Mouse (Mus musculus) cerebellum, adult (tissue): Measurements from ENCODE around the gene Olfr781.
"Not testable (repeated sequence)": the region's sequence is repeated elsewhere in the genome, so short reads cannot be mapped to it uniquely, and the experiment has no call there.

Experiments
- ATAC-seq: cut with Nextera tagmentation; 2 replicates; pipeline ENCODE4 v1.9.2; 2017; ENCODE audit warnings: mild to moderate bottlenecking, moderate library complexity, mixed read lengths; ENCODE audit not compliant: insufficient number of reproducible peaks, low FRiP score, low TSS enrichment

Olfr781 gene

DNA sequence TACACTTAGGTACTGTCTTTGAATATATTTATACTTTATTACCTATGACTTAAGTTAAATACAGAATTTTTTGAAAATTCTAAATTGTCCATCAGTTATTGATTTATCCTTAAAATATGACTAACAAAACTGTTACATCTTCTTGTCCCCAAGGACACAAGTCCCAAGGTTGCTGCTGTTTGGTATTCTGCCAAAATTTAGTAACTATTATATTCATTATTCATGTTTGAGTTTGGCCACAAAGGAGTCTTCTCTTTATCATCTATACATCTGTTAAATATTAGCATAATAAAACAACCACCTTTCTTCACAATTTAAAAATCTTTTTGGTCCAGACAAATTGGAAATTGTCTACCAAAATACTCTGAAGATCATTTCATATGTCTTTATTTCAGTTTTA is at the start of gene Olfr781:
Gene Olfr781 (plus strand): TSS at position 301 of the 400 bp plus-strand sequence.
- ATAC-seq = no peak

DNA sequence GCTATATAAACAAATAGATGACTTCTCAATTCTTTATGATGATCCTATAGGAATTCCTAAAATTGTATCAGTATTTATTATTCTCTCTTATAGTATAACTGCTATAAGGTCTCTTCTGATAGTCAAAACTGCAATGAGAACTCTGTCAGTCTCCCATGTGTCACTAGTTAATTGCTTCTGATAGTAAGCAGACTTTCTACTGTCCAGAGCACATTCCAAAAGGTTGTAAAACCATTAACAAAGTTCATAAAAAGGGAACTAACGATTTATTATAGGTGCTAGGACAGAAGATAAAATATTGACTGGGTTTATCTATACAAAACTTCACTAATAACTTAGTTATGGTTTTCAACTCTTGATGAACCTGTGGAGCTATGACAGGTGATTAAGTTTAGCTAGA is 15.7 kb upstream of the Olfr781 start:
- ATAC-seq = not testable (repeated sequence)

DNA sequence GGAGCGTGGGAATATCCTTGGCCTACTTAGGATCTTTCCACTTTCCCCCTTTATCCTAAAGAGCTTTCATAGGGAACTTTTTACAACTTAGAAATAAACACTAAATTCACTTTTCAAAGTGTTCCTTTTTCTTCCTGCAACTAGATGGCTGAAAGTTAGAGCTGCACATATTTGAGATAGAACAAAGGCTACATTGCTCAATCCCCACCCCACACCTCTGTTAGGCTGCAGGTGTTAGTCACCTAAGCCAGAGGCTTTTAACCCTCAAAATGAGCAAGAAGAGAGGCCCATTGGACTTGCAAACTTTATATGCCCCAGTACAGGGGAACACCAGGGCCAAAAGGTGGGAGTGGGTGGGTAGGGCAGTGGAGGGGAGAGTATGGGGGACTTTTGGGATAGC is 15.1 kb upstream of the Olfr781 start:
- ATAC-seq = not testable (repeated sequence)

DNA sequence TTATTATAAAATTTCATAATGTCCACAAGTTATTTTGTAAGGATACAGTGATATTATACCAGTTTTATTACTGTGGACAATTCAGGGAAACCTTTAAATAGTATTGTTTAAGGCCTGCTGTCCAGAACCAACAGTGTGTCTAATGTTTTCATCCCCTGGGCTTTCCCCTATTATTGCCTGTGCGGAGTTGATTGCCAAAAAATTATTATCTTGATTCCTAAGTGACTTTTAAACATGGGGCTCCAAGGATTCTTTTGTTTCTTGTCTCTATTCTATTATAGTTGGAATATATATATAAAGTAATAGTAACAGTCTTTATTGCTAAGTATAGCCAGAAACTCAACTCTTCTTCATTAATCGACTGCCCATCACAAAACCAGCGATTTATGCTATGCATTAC is 10.8 kb upstream of the Olfr781 start, which contains the start of gene Olfr780:
Gene Olfr780 (plus strand): TSS at position 301 of the 400 bp plus-strand sequence.
- no peak for ATAC-seq

DNA sequence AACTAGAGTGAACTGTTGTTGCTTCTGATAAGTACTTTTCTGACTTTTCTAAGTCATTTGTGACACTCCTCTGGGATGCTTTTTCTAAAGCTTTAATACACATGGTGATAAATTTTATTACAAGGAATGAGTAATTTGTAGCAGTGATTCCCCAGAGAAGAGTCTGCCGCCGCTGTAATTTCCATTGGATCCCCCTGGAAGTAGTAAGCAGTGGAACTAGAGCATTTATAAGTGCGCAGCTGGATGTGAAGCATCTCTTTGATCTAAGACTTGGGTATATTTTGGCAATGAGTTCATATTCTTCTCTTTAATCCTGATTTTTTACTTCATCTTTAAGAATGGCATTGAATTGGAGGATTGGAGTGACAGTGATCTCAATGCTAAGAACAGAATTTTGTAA is 19.9 kb downstream of the Olfr781 start, which contains the start of gene Olfr782:
Gene Olfr782 (plus strand): TSS at position 301 of the 400 bp plus-strand sequence.
- ATAC-seq = no peak

DNA sequence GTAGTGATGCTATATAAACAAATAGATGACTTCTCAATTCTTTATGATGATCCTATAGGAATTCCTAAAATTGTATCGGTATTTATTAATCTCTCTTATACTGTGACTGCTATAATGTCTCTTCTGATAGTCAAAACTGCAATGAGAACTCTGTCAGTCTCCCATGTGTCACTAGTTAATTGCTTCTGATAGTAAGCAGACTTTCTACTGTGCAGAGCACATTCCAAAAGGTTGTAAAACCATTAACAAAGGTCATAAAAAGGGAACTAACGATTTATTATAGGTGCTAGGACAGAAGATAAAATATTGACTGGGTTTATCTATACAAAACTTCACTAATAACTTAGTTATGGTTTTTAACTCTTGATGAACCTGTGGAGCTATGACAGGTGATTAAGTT is 23.8 kb downstream of the Olfr781 start:
- not testable (repeated sequence) for ATAC-seq

DNA sequence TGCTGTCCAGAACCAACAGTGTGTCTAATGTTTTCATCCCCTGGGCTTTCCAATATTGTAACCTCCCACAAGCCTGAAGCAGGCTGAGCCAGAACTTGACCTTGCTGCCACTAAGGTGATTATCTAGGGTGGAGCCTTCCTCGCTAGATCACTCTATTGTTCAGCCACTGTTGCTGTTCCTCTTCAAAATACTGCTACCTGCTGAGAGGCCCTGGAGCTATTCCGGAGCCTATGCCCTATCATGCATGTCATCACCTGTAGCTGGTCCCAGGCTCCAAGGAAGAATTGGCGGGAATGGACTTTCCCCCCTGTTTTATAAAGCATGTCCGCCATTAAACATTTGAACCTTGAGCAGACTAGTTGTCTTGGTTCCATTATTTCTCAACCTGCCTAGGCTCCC is 27.8 kb downstream of the Olfr781 start:
- not testable (repeated sequence) for ATAC-seq

DNA sequence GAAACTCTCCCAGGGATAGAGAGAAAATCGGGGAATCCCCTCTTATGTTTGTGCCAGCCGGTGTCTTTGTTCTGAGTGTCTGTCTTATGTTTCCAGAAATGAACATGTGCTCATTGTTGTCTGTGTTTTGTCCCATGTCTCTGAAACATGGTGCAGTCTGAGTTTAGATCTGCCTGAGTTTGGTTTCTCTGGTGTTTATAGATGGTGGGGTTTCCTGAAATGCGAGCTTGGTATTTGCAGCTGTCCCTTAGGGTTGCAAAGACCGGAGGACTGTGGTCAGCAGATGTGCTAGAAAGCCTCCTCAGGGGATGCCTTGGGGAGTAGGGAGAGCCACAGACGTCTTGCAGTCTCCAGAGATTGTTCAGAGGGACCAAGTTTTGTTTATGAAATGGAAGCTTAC is 28.7 kb downstream of the Olfr781 start:
- no peak for ATAC-seq

DNA sequence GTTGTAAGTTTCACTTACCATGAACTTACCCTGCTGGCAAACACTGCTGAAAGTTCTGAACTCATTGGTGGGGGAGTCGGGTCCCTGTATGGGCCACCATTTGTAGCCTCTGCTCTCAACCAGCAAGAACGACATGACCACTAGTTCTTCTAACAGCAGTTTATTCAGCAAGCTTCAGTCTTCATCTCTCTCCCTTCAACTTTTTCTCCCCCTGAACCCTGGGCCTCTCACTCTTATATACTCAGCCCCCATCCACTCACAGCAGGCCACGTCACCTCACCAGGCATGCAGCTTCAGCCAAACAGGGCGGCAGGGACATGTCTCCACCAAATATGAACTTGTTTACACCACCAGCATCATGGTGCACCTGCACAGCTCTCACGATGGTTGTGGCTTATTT is 45.4 kb downstream of the Olfr781 start:
- ATAC-seq = not testable (repeated sequence)
